Mouse (Mus musculus): ENCODE data around the gene Gm21974. TPM values are rescaled to one million over a fixed set of nuclear protein-coding genes. Genes with fewer than 3 reads are reported as not detected.

Gm21974 gene
- total and polyA plus RNA-seq, 3 experiments, result not detected

- WGBS, result 75% methylated on average over 12 of the region's 12 CpGs
- H3K27me3 ChIP-seq (ENCODE audit: control insufficient read depth, insufficient read depth, low read length), result no peaks in the 10 kb centered on the region
- H3K36me3 ChIP-seq (ENCODE audit: control insufficient read depth, insufficient read depth, low read length), result no peaks in the 10 kb centered on the region; the same call in 1 of the 2 replicates
- no peak overlapping the region for H3K4me3 ChIP-seq
- TF ChIP-seq POLR2A (IDR thresholded peaks at IDR 0.05; ENCODE audit: insufficient read depth, low read depth, low read length) (no peak), CTCF (IDR thresholded peaks at IDR 0.05) (no peak), EP300 (IDR thresholded peaks at IDR 0.05; ENCODE audit: insufficient read depth, low read depth, low read length) (no peak)
- H3K27ac ChIP-seq, result no peak overlapping the region
- intact Hi-C loops (cut with DNase I), result no loop called here
- DNase-seq, result no peak
- H3K9ac ChIP-seq (ENCODE audit: low read depth, low read length), result no peak overlapping the region
- H3K4me1 ChIP-seq (ENCODE audit: control insufficient read depth, insufficient read depth, low read length), result peaks cover 5% of the 10 kb centered on the region
- peaks cover 5% of the 10 kb centered on the region for H3K79me2 ChIP-seq (replicated peaks; ENCODE audit: control insufficient read depth, insufficient read depth, low read length)
Observed at GRCm38 (mm10) chr7:127880431-127880830, 14.8 kb downstream of the Gm21974 start.

GRCm38 (mm10) chr7:127879301-127879700 lies 16.0 kb downstream of the Gm21974 start:
- DNase-seq, result no peak
- no peaks in the 10 kb centered on the region for H3K27me3 ChIP-seq (ENCODE audit: control insufficient read depth, insufficient read depth, low read length)
- TF ChIP-seq CTCF (IDR thresholded peaks at IDR 0.05) (no peak), EP300 (IDR thresholded peaks at IDR 0.05; ENCODE audit: insufficient read depth, low read depth, low read length) (no peak), POLR2A (IDR thresholded peaks at IDR 0.05; ENCODE audit: insufficient read depth, low read depth, low read length) (no peak)
- 92% methylated on average over 9 of the region's 9 CpGs for WGBS
- H3K4me1 ChIP-seq (ENCODE audit: control insufficient read depth, insufficient read depth, low read length), result peaks cover 6% of the 10 kb centered on the region
- intact Hi-C loops (cut with DNase I), result loop anchor here (5.0 kb wide), 3 partner anchors 102 to 402 kb away; partner anchors contain the start of genes Fbrs, Setd1a and Zfp629
- no peaks in the 10 kb centered on the region; the same call in 1 of the 2 replicates for H3K36me3 ChIP-seq (ENCODE audit: control insufficient read depth, insufficient read depth, low read length)
- H3K4me3 ChIP-seq, result no peak overlapping the region
- H3K27ac ChIP-seq, result no peak overlapping the region
- peaks cover 5% of the 10 kb centered on the region for H3K79me2 ChIP-seq (replicated peaks; ENCODE audit: control insufficient read depth, insufficient read depth, low read length)
- no peak overlapping the region for H3K9ac ChIP-seq (ENCODE audit: low read depth, low read length)

- TF ChIP-seq EP300 (IDR thresholded peaks at IDR 0.05; ENCODE audit: insufficient read depth, low read depth, low read length) (peak; percentile 93; the same call in 1 of the 2 replicates), CTCF (IDR thresholded peaks at IDR 0.05) (no peak), POLR2A (IDR thresholded peaks at IDR 0.05; ENCODE audit: insufficient read depth, low read depth, low read length) (peak; percentile 82)
- under 1% methylated on average over 60 of the region's 60 CpGs for WGBS
- Histone ChIP-seq H3K9ac (ENCODE audit: low read depth, low read length) (peak within 1 kb of the TSS; percentile 92), H3K36me3 (ENCODE audit: control insufficient read depth, insufficient read depth, low read length) (no peaks in the 10 kb centered on the region; the same call in 1 of the 2 replicates), H3K27me3 (ENCODE audit: control insufficient read depth, insufficient read depth, low read length) (no peaks in the 10 kb centered on the region), H3K79me2 (replicated peaks; ENCODE audit: control insufficient read depth, insufficient read depth, low read length) (peaks cover 2% of the 10 kb centered on the region; the same call in 1 of the 2 replicates), H3K4me1 (ENCODE audit: control insufficient read depth, insufficient read depth, low read length) (peaks cover 3% of the 10 kb centered on the region), H3K4me3 (peak within 1 kb of the TSS; percentile 98), H3K27ac (peak within 1 kb of the TSS; percentile 94)
- DNase-seq, result peak; percentile 91 to 92
- intact Hi-C loops (cut with DNase I), result loop anchor here (1.0 to 5.0 kb wide), 5 partner anchors 36 to 399 kb away; partner anchors contain the start of genes Fbrs, Hsd3b7, Kat8 and Setd1a
Observed at GRCm38 (mm10) chr7:127876467-127877348, 18.5 kb downstream of the Gm21974 start, which contains the start of gene Zfp668. Gene Zfp668 (minus strand): TSS chr7:127876828.

GRCm38 (mm10) chr7:127876041-127876466 lies 19.2 kb downstream of the Gm21974 start, which contains the start of gene Zfp646:
Gene Zfp646 (plus strand): TSS chr7:127876221.
- DNase-seq, result peak; percentile 84 to 87
- WGBS, result under 1% methylated on average over 41 of the region's 41 CpGs
- Histone ChIP-seq H3K27ac (peak within 1 kb of the TSS; percentile 94), H3K4me1 (ENCODE audit: control insufficient read depth, insufficient read depth, low read length) (peaks cover 3% of the 10 kb centered on the region), H3K4me3 (peak within 1 kb of the TSS; percentile 98), H3K79me2 (replicated peaks; ENCODE audit: control insufficient read depth, insufficient read depth, low read length) (peaks cover 2% of the 10 kb centered on the region; the same call in 1 of the 2 replicates), H3K9ac (ENCODE audit: low read depth, low read length) (peak within 1 kb of the TSS; percentile 92), H3K36me3 (ENCODE audit: control insufficient read depth, insufficient read depth, low read length) (no peaks in the 10 kb centered on the region; the same call in 1 of the 2 replicates), H3K27me3 (ENCODE audit: control insufficient read depth, insufficient read depth, low read length) (no peaks in the 10 kb centered on the region)
- TF ChIP-seq POLR2A (IDR thresholded peaks at IDR 0.05; ENCODE audit: insufficient read depth, low read depth, low read length) (peak; percentile 60), CTCF (IDR thresholded peaks at IDR 0.05) (no peak), EP300 (IDR thresholded peaks at IDR 0.05; ENCODE audit: insufficient read depth, low read depth, low read length) (no peak)
- intact Hi-C loops (cut with DNase I), result loop anchor here (1.0 to 5.0 kb wide), 5 partner anchors 37 to 399 kb away; partner anchors contain the start of genes Fbrs, Hsd3b7, Kat8 and Setd1a

DNA sequence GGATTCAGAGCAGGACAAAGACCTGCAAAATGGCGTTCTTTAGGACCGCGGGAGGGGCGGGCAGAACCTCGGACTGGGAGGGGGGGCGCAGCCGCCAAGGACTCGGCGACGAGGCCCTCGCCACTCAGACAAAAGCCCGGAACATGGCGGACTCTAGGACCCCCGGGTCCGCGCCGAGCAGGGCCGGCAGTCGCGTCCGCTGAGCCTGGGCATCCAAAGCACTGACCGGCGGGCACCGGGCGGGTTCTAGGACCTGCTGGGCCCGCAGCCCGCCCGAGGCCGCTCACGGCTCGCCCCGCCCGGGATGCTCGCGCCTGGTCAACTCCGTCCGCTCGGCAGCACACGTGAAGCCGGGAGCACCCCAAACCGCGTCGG lies 19.6 kb downstream of the Gm21974 start:
- no peaks in the 10 kb centered on the region for H3K27me3 ChIP-seq (ENCODE audit: control insufficient read depth, insufficient read depth, low read length)
- no peaks in the 10 kb centered on the region; the same call in 1 of the 2 replicates for H3K36me3 ChIP-seq (ENCODE audit: control insufficient read depth, insufficient read depth, low read length)
- peaks cover 3% of the 10 kb centered on the region for H3K4me1 ChIP-seq (ENCODE audit: control insufficient read depth, insufficient read depth, low read length)
- peaks cover 2% of the 10 kb centered on the region; the same call in 1 of the 2 replicates for H3K79me2 ChIP-seq (replicated peaks; ENCODE audit: control insufficient read depth, insufficient read depth, low read length)
- peak overlapping the region; percentile 92 for H3K9ac ChIP-seq (ENCODE audit: low read depth, low read length)
- WGBS, result under 1% methylated on average over 43 of the region's 43 CpGs
- TF ChIP-seq CTCF (IDR thresholded peaks at IDR 0.05) (no peak), EP300 (IDR thresholded peaks at IDR 0.05; ENCODE audit: insufficient read depth, low read depth, low read length) (0 out of 2 replicates have a peak, but pooled peaks have one; percentile 13), POLR2A (IDR thresholded peaks at IDR 0.05; ENCODE audit: insufficient read depth, low read depth, low read length) (peak; percentile 39; the same call in 1 of the 2 replicates)
- intact Hi-C loops (cut with DNase I), result loop anchor here (1.0 to 5.0 kb wide), 6 partner anchors 33 to 398 kb away; partner anchors contain the start of genes Fbrs, Hsd3b7, Kat8 and Setd1a
- peak overlapping the region; percentile 94 for H3K27ac ChIP-seq
- peak overlapping the region; percentile 98 for H3K4me3 ChIP-seq
- peak; percentile 95 to 96 for DNase-seq
